Mouse (Mus musculus) embryonic fibroblast, embryonic 13.5 days (primary cell): ENCODE measurements around the gene Zswim7.

Experiments used
- CTCF ChIP-seq: IDR thresholded peaks from 2 replicates; pipeline ENCODE4 v1.5.1; 2011; ENCODE audit warnings: mild to moderate bottlenecking, control low read depth, low read length, moderate library complexity, borderline replicate concordance; ENCODE audit not compliant: insufficient read depth
- POLR2A ChIP-seq: IDR thresholded peaks from 2 replicates; pipeline ENCODE4 v1.6.1; 2011; ENCODE audit warnings: low read depth, mild to moderate bottlenecking, control low read depth, low read length, moderate library complexity

GRCm38 (mm10) chr11:62264018-62264417 lies 17.2 kb downstream of the Zswim7 start:
- TF ChIP-seq CTCF = no peak
- TF ChIP-seq POLR2A = no peak
